Mouse (Mus musculus): ENCODE data around the gene Serpinb9e. TPM values are rescaled to one million over a fixed set of nuclear protein-coding genes. Genes with fewer than 3 reads are reported as not detected.

The Serpinb9e gene
- polyA plus RNA-seq (2014; fragmentation: Illumina TruSeq; extraction: RNeasy Lipid Tissue Mini Kit (QIAGEN cat#74804); ENCODE audit: insufficient read depth, low read depth, low replicate concordance) = not detected

GRCm38 (mm10) chr13:33249312-33249711, at the start of gene Serpinb9e:
Gene Serpinb9e, plus strand, starts transcription at chr13:33249612.

Other genes starting within 250 kb of the Serpinb9e start
- 50.6 TPM for gene Serpinb9, start 246.4 kb upstream of the Serpinb9e start, polyA plus RNA-seq (2014; fragmentation: Illumina TruSeq; extraction: RNeasy Lipid Tissue Mini Kit (QIAGEN cat#74804); ENCODE audit: insufficient read depth, low read depth, low replicate concordance)
- 0.71 TPM for gene Serpinb9b, start 222.2 kb upstream of the Serpinb9e start, polyA plus RNA-seq (2014; fragmentation: Illumina TruSeq; extraction: RNeasy Lipid Tissue Mini Kit (QIAGEN cat#74804); ENCODE audit: insufficient read depth, low read depth, low replicate concordance)
- 1.2 TPM for gene Serpinb1b, start 171.0 kb upstream of the Serpinb9e start, polyA plus RNA-seq (2014; fragmentation: Illumina TruSeq; extraction: RNeasy Lipid Tissue Mini Kit (QIAGEN cat#74804); ENCODE audit: insufficient read depth, low read depth, low replicate concordance)
- not detected for gene Serpinb9c, start 89.9 kb upstream of the Serpinb9e start, polyA plus RNA-seq (2014; fragmentation: Illumina TruSeq; extraction: RNeasy Lipid Tissue Mini Kit (QIAGEN cat#74804); ENCODE audit: insufficient read depth, low read depth, low replicate concordance)
- gene Serpinb9d, start 56.7 kb upstream of the Serpinb9e start, polyA plus RNA-seq (2014; fragmentation: Illumina TruSeq; extraction: RNeasy Lipid Tissue Mini Kit (QIAGEN cat#74804); ENCODE audit: insufficient read depth, low read depth, low replicate concordance) = not detected
- gene Serpinb9f, start 74.5 kb downstream of the Serpinb9e start, polyA plus RNA-seq (2014; fragmentation: Illumina TruSeq; extraction: RNeasy Lipid Tissue Mini Kit (QIAGEN cat#74804); ENCODE audit: insufficient read depth, low read depth, low replicate concordance) = not detected
- gene Gm11397, start 146.1 kb downstream of the Serpinb9e start, polyA plus RNA-seq (2014; fragmentation: Illumina TruSeq; extraction: RNeasy Lipid Tissue Mini Kit (QIAGEN cat#74804); ENCODE audit: insufficient read depth, low read depth, low replicate concordance) = not detected
- not detected for gene Serpinb9g, start 235.2 kb downstream of the Serpinb9e start, polyA plus RNA-seq (2014; fragmentation: Illumina TruSeq; extraction: RNeasy Lipid Tissue Mini Kit (QIAGEN cat#74804); ENCODE audit: insufficient read depth, low read depth, low replicate concordance)